Mouse (Mus musculus): ENCODE measurements at regions not wholly inside any gene's neighbourhood (a gene's known extent, or its start where the extent isn't known, plus 50 kb on each side); places are given as distances from the start of the nearest gene placed in this dataset.
"Not testable (repeated sequence)": the region's sequence is repeated elsewhere in the genome, so short reads cannot be mapped to it uniquely, and the experiment has no call there.

DNA sequence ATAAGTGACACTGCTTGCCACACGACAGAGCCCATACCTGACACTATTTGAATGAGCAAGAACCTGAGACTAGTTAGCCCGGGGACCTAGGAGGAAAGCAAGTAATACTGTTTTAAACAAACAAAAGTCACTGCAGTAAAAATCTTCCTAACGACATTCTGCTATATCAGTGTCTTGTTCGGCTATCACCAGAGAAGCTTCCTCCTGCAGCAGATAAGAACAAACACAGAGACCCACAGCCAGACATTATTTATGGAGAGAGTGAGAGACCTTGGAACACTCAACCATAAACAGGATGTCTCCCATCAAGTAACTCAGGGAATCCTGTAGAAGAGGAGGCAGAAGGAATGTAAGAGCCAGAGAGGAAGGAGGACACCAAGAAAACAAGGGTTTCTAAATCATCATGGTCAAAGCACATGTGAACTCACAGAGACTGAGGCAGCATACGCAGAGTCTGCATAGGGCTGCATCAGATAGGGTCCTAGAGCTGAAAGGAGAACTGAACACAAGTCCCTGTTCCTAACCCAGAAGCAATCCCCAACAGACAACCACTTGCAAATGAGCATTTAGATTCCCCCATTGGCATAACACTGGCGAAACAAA lies 178.5 kb downstream of the Rab10 start:
- not testable (repeated sequence) for H3K79me2 ChIP-seq (ENCODE audit: control insufficient read depth, insufficient read depth, low read length, poor library complexity); H3K9me3 ChIP-seq (replicated peaks; ENCODE audit: insufficient read depth, low read length); H3K27me3 ChIP-seq (ENCODE audit: control insufficient read depth in 1 of 2, insufficient read depth in 2 of 2, low read length in 2 of 2)
- Histone ChIP-seq H3K36me3 (ENCODE audit: control insufficient read depth in 1 of 2, insufficient read depth in 2 of 2, low read length in 2 of 2) (peaks cover 0 to 16% of the 10 kb centered on the region in 2 experiments; a peak in 2 of 4 replicates), H3K9ac (ENCODE audit: control insufficient read depth, low read depth, low read length, poor library complexity, severe bottlenecking) (peak overlapping the region; percentile 63), H3K27ac (ENCODE audit: control insufficient read depth, low read depth, low read length) (peak overlapping the region; percentile 100), H3K4me3 (ENCODE audit: control insufficient read depth in 1 of 2, insufficient read depth in 1 of 2, low read depth in 2 of 2, low read length in 2 of 2) (peak overlapping the region; percentile 32 to 55; a peak in 3 of 4 replicates), H3K4me1 (ENCODE audit: control insufficient read depth in 1 of 2, insufficient read depth in 2 of 2, low read length in 2 of 2) (peaks cover 13 to 16% of the 10 kb centered on the region in 2 experiments)
- DNase-seq (ENCODE audit: low read depth, low spot score): peak; percentile 80
- TF ChIP-seq MYB (IDR thresholded peaks at IDR 0.05; ENCODE audit: low read depth, low read length): peak; percentile 85
- peak; percentile 62 for TF ChIP-seq SIN3A (IDR thresholded peaks at IDR 0.05; ENCODE audit: low read length)
- 0 out of 2 replicates have a peak, but pooled peaks have one; percentile 43 for TF ChIP-seq MAX (IDR thresholded peaks at IDR 0.05; ENCODE audit: low read length)
- peak; percentile 68 for TF ChIP-seq ETS1 (IDR thresholded peaks at IDR 0.05; ENCODE audit: low read depth, low read length)
- TF ChIP-seq TCF12 (IDR thresholded peaks at IDR 0.05; ENCODE audit: low read depth, low read length): peak; percentile 69
- 0 out of 2 replicates have a peak, but pooled peaks have one; percentile 67 for TF ChIP-seq MYC (IDR thresholded peaks at IDR 0.05; ENCODE audit: low read depth, low read length)
- TF ChIP-seq RCOR1 (IDR thresholded peaks at IDR 0.05; ENCODE audit: low read depth, low read length): peak; percentile 82
- peak in 1 of 2 experiments; percentile 47; a peak in 2 of 4 replicates for TF ChIP-seq POLR2A (IDR thresholded peaks at IDR 0.05; ENCODE audit: control insufficient read depth in 1 of 2, insufficient read depth in 1 of 2, low read depth in 1 of 2, low read length in 2 of 2, poor library complexity in 1 of 2)
- TF ChIP-seq EP300 (IDR thresholded peaks at IDR 0.05; ENCODE audit: low read depth in 1 of 2, low read length in 2 of 2): peak; percentile 84 to 91
- peak; percentile 26 for TF ChIP-seq TBP (IDR thresholded peaks at IDR 0.05; ENCODE audit: low read depth, low read length)
- peak; percentile 91 for TF ChIP-seq GATA1 (IDR thresholded peaks at IDR 0.05; ENCODE audit: low read depth, low read length)

DNA sequence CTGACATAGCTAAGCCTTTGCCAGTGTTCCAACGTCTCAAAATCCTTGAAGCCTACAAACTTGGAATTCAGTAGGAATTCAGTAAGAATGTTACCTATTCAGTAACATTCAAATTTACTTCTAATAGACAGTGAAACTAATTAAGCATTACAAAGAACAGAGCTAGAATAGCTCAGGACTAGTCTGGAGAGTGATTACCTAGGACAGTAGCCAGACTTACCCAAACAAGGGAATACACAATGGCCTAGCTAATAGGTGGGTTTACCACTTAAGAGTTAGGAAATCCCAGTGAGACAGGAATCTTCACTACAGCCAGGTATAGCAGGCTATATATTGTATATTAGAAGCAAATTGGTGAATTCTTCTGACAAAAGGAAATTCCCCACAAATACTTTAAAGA lies 182.4 kb downstream of the Rab10 start:
- H3K9ac ChIP-seq (ENCODE audit: control insufficient read depth, low read depth, low read length, poor library complexity, severe bottlenecking); H3K27ac ChIP-seq (ENCODE audit: control insufficient read depth, low read depth, low read length); H3K4me3 ChIP-seq (ENCODE audit: control insufficient read depth in 1 of 2, insufficient read depth in 1 of 2, low read depth in 2 of 2, low read length in 2 of 2); DNase-seq (ENCODE audit: low read depth, low spot score); H3K36me3 ChIP-seq (ENCODE audit: control insufficient read depth in 1 of 2, insufficient read depth in 2 of 2, low read length in 2 of 2); H3K79me2 ChIP-seq (ENCODE audit: control insufficient read depth, insufficient read depth, low read length, poor library complexity); H3K27me3 ChIP-seq (ENCODE audit: control insufficient read depth in 1 of 2, insufficient read depth in 2 of 2, low read length in 2 of 2); H3K9me3 ChIP-seq (replicated peaks; ENCODE audit: insufficient read depth, low read length): not testable (repeated sequence)
- H3K4me1 ChIP-seq (ENCODE audit: control insufficient read depth in 1 of 2, insufficient read depth in 2 of 2, low read length in 2 of 2): peaks cover 8 to 13% of the 10 kb centered on the region in 2 experiments

- Histone ChIP-seq H3K27me3 (ENCODE audit: control insufficient read depth in 1 of 2, insufficient read depth in 2 of 2, low read length in 2 of 2) (no peaks in the 10 kb centered on the region), H3K36me3 (ENCODE audit: control insufficient read depth in 1 of 2, insufficient read depth in 2 of 2, low read length in 2 of 2) (peaks cover 0 to 4% of the 10 kb centered on the region in 2 experiments; a peak in 2 of 4 replicates), H3K4me3 (ENCODE audit: control insufficient read depth in 1 of 2, insufficient read depth in 1 of 2, low read depth in 2 of 2, low read length in 2 of 2) (no peak overlapping the region), H3K4me1 (ENCODE audit: control insufficient read depth in 1 of 2, insufficient read depth in 2 of 2, low read length in 2 of 2) (peaks cover 2 to 6% of the 10 kb centered on the region in 2 experiments; a peak in 3 of 4 replicates), H3K79me2 (ENCODE audit: control insufficient read depth, insufficient read depth, low read length, poor library complexity) (no peaks in the 10 kb centered on the region), H3K9ac (ENCODE audit: control insufficient read depth, low read depth, low read length, poor library complexity, severe bottlenecking) (no peak overlapping the region), H3K9me3 (replicated peaks; ENCODE audit: insufficient read depth, low read length) (no peaks in the 10 kb centered on the region), H3K27ac (ENCODE audit: control insufficient read depth, low read depth, low read length) (no peak overlapping the region)
- TF ChIP-seq HCFC1 (IDR thresholded peaks at IDR 0.05; ENCODE audit: low read depth, low read length) (no peak), UBTF (IDR thresholded peaks at IDR 0.05; ENCODE audit: borderline replicate concordance, insufficient read depth, low read depth, low read length) (no peak), BHLHE40 (IDR thresholded peaks at IDR 0.05; ENCODE audit: borderline replicate concordance, low read depth, low read length) (no peak), ELF1 (IDR thresholded peaks at IDR 0.05; ENCODE audit: low read depth, low read length) (no peak), TCF12 (IDR thresholded peaks at IDR 0.05; ENCODE audit: low read depth, low read length) (no peak)
- DNase-seq (ENCODE audit: low read depth, low spot score): no peak
Observed at GRCm38 (mm10) chr12:3124036-3124435, 185.7 kb downstream of the Rab10 start.

DNA sequence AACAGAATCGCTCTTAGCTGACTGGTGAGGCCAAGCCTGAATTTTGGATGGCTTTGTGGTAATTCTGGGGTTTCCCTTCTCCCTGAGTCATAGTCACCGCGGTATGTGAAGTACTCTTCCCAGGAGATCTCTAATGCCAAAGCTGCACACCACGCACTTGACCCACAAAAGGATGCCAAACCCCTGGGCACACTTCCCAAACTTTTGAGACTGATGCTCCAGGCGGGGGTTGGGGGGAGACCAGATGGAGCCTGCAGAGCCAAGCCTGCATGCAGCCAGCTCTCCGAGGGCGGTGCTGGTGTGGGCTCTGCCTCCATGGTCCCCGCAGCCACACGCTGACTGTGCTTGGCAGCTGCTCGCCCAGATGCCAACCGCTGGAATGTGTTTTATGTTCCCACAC lies 199.2 kb downstream of the Rab10 start:
- H3K4me1 ChIP-seq (ENCODE audit: control insufficient read depth in 1 of 2, insufficient read depth in 2 of 2, low read length in 2 of 2); H3K4me3 ChIP-seq (ENCODE audit: control insufficient read depth in 1 of 2, insufficient read depth in 1 of 2, low read depth in 2 of 2, low read length in 2 of 2); DNase-seq (ENCODE audit: low read depth, low spot score); H3K79me2 ChIP-seq (ENCODE audit: control insufficient read depth, insufficient read depth, low read length, poor library complexity); H3K36me3 ChIP-seq (ENCODE audit: control insufficient read depth in 1 of 2, insufficient read depth in 2 of 2, low read length in 2 of 2); H3K9me3 ChIP-seq (replicated peaks; ENCODE audit: insufficient read depth, low read length); H3K27ac ChIP-seq (ENCODE audit: control insufficient read depth, low read depth, low read length); H3K9ac ChIP-seq (ENCODE audit: control insufficient read depth, low read depth, low read length, poor library complexity, severe bottlenecking); H3K27me3 ChIP-seq (ENCODE audit: control insufficient read depth in 1 of 2, insufficient read depth in 2 of 2, low read length in 2 of 2): not testable (repeated sequence)

- not testable (repeated sequence) for H3K9ac ChIP-seq (ENCODE audit: control insufficient read depth, low read depth, low read length, poor library complexity, severe bottlenecking); H3K9me3 ChIP-seq (replicated peaks; ENCODE audit: insufficient read depth, low read length); H3K27me3 ChIP-seq (ENCODE audit: control insufficient read depth in 1 of 2, insufficient read depth in 2 of 2, low read length in 2 of 2); H3K36me3 ChIP-seq (ENCODE audit: control insufficient read depth in 1 of 2, insufficient read depth in 2 of 2, low read length in 2 of 2); H3K27ac ChIP-seq (ENCODE audit: control insufficient read depth, low read depth, low read length); H3K79me2 ChIP-seq (ENCODE audit: control insufficient read depth, insufficient read depth, low read length, poor library complexity); H3K4me1 ChIP-seq (ENCODE audit: control insufficient read depth in 1 of 2, insufficient read depth in 2 of 2, low read length in 2 of 2); H3K4me3 ChIP-seq (ENCODE audit: control insufficient read depth in 1 of 2, insufficient read depth in 1 of 2, low read depth in 2 of 2, low read length in 2 of 2)
- peak; percentile 22 for DNase-seq (ENCODE audit: low read depth, low spot score)
Observed at GRCm38 (mm10) chr12:3109671-3110070, 200.1 kb downstream of the Rab10 start.

Measured in MEL (cell line).